Mouse (Mus musculus) CD4-positive, CD25-positive, alpha-beta regulatory T cell, adult 2 months (primary cell): ENCODE results near the gene Gpr39.

ENCODE experiments used
- DNase-seq: peaks from one replicate; pipeline ENCODE4 v3.0.0-alpha.2; 2012; ENCODE audit warnings: low read depth, low spot score

Gene Gpr39

DNA sequence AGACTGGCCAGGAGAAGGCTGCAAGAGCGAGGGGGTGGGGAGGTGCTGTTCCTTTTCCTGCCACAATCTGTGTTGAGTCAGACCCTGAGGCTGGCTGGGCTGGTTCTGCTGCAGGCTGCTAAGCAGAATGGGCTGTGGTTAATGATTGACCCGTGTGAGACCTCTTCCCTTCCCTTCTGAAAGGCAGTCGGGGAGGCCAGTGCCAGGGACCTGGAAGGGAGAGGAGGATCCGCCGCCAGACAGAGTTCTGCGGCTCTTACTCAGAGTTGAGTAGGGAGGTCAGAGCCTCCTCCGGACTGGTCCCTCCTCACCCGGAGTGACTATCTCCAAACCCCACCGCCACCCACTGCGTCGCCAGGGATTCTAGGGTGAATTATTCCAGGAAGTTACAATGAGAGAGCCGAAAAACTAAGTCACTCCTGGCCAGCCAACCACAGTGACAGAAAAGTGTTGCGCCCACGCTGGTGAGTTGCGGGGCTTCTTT is at the start of gene Gpr39:
Gene Gpr39, plus strand, starts transcription at position 206 of the 484 bp plus-strand sequence.
- DNase-seq: no peak

DNA sequence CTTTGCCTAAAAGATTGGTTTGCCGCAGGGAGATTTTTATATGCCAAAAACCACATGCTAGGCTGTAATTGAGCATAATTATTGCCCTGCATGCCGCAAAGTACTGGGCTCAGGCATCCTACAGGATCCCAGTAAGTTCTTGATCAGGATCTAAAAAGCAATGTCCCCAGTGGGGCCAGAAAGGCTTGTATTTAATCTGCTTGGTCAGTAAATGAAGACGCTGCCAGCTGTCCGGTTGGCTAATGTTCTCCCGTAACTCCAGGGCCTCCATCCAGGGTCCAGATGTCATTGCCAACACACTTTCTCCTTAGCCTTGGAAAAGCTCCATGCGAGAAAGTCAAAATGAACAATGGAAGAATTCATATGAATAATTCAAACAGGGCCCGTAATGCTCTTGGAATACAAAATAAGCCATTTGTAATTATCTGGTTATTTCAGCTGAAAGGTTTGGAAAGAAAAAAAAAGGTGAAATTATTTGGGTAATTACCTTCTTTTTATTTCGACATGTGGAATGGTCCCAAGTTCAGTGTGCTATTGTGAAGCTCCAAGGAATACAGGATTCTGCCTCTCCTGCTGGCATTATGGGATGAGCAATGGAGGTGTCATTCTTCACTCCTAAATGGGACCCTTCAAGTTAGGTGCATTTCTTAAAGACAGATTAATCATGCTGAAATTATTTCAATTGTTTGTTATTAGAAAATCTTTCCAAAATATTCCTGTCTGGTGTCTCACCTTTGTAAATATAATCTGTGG is 37.1 kb upstream of the Gpr39 start:
- DNase-seq: no peak

DNA sequence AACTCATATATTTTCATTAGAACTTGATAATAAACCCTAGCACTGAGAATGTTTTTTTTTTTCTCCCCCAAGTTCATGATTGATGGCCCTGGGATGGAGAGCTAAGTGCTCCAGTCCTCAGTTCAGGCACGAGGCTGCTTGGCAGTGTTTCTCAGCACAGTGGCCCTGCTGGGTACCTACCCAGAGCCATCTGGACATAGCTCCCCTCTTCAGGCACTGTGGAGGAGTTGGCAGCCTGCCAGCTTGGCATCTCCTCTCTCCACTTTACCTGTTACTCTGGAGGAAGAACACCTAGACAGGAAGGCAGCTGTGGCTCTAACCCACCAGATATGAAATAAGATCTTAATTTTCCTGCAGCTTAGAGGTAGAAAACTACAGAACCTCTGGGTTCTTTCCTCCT is 33.2 kb upstream of the Gpr39 start:
- no peak for DNase-seq

DNA sequence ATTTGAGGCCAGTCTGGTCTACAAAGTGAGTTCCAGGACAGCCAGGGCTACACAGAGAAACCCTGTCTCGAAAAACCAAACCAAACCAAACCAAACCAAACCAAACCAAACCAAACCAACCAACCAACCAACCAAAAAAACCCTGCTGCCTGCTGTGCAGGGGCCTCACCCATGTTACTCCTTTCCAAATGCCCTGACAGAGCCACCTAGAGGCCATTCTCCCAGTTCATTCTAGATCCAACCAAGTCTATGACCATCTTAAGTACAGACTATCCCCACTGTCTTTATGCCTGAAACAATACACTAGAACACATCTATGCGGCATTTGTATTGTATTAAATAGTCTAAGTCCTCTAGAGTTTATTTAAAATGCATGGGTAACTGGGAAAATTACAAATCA is 30.0 kb upstream of the Gpr39 start:
- DNase-seq: peak; percentile 3

DNA sequence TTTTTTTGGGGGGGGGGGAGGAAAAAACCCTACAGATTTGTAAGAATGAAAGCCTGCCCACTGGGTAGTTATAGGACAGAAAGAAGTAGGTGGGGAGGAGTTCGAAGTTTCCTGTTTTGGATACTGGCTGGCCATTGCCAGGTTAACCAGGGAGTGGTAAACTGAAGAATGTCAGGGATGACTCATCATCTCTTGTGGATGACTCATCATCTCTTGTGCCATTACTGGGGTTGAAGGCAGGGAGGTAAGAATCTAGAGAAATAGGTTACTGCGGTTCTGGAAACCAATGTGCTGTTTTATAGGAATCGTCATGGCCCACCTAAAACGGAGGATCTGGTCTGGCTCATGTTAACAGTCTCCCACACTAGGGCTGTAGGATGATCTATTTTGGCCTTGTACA is 28.8 kb upstream of the Gpr39 start:
- no peak for DNase-seq

DNA sequence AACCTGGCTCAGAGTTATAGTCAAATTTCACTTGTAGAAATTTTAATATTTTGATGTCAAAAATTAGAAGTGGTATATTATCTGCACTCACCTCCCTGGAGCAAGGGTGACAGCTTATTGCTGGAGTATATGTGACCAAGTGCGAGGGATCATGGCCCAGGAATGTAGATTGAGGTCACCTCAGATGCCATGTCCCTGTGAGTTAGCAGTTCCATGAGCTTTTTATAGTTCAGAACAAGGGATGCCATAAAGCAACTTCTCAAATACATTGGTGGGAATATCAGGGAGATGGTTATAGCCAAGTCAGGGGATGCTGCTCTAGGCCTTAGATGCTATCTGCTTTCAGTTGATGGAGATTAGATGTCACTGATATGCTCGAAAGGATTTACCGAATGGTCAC is 27.7 kb upstream of the Gpr39 start:
- DNase-seq: no peak

DNA sequence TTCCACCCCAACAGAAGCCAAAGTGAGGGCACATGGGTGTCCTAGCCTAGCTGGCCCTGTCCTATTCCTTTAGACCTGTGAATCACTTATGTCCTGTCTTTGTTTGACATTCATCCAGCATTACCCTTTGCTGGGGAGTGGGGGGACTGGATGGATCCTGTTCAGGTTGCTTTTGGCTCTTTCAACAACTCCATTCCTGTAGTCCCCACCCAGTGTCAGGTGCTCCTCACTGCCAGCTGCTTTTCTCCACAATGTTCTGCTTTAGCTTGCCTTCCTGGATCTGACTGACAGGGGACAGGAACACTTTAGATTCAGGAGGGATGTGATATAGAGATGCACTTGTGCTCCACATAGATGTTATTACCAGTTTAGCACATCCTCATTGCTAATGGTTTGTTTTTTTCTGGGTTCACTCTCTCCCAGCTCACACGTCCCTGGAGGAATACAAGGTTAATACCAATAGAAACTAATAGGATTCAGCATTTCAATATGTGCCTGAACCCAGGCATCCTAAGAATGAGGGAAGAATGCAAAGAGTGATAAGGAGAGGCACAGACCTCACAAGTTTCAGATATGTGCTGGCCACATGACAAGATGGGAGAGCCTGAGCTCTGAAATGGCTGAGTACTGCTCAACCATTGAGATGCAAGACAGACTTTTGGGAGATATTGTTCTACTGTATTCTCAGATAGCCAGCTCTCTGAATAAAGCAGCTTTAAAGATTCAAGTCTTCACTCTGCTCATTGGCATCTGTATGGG is 23.8 kb upstream of the Gpr39 start:
- no peak for DNase-seq

DNA sequence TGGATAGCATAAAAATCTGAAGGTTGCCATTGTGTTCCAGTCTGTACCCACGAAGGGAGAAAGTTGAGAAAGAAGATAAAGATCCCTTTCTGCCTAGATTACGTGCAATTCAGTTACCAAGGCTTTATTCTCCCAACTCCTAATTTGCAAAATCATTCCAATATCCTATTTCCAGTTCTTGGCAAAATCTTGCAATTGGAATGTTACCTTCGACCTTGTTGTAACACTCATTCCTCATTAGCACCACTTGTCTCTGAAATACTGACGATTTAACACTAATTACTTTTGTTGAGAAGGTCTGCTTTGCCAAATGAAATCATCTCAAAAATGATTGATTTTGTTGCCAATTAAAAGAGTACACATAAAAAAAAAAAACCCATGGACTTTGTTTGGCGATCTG is 19.4 kb upstream of the Gpr39 start:
- DNase-seq: no peak

DNA sequence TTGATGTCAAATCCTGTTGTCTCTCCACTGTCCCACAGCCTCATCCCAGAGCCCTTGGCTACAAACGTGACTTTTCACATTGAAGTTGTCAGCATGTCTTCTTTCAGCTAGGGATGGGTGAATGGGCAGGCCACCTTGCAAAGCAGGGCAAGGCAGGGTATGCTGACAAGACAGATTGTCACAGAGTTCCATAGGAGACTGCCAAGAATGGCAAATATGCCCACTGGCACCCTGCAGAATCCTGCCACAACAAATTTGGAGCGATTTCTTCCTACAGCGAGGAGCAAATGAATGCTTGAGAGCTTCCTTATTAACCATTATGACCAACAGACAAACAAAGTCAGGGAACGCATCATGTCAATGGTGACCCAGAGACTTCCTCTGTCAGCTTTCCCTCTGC is 16.6 kb upstream of the Gpr39 start:
- no peak for DNase-seq

DNA sequence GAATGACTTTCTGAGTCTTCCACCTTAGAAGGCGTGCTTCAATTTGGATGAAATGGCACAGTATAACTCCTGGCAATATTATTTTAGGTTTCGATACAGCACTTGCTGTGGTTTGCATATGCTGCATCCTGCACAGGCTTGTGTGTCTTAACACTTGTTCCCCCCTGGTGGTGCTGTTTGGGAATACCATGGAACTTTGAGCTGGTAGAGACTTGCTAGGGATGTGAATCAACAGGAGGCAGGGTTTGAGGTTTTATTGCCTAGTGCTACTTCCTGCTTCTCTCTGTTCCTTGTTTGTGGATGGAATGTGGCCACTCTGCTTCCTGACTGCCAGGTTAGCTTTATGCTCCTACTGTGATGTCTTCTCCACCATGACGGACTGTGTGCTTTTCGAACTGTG is 15.9 kb upstream of the Gpr39 start:
- DNase-seq: no peak

DNA sequence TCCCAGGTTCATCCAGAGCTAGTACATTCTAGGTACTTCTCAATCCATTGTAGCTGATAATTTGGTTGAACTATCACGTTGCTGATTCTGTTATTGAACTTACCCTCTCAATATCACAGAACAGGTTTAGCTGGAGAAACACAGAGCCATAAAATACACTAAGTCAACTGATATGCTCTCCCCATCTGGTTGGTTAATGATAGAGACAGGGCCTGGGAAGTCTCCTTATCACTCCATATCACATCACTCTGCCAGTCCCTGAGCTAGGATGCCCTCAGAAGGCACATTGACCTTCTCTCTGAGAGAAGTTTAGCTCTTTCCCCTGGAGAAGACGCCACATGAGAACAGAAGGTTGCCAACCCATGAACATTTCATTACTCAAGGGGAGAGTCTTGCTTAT is 14.7 kb upstream of the Gpr39 start:
- no peak for DNase-seq

DNA sequence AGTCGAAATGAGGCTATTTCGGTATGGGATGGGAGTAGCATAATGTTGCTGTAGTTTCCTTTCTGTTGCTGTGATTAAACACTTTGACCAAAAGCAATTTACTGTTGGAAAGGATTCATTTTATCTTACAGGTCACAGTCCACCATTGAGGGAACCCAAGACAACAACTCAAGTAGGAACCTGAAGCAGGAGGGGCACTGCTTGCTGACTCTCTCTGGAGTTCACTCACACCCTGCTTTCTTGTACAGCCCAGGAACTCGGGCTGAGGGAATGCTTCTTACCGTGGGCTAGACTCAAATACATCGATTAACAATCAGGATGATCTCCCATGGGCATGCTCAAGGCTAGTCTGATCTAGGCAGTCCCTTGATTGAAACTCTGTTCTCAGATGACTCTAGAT is 14.1 kb upstream of the Gpr39 start:
- no peak for DNase-seq

DNA sequence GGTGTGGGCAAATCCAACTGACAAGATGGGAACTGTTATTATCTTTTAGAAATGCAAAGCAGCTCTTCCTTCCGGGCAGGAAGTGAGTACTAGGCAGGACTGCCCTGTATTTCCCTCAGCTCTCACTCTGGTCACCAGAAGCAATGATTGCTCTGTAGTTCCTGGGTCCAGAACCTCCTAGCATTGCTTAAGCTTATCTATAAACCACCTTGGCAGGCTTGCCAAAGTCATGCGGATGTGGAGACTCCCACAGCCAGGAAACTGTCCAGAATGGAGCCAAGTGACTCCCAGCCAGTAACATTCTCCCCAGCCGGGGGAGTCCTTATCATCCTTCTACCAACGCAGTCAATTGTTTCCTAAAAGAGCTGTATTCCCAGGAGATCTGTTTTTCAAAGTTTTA is 13.7 kb upstream of the Gpr39 start:
- no peak for DNase-seq

DNA sequence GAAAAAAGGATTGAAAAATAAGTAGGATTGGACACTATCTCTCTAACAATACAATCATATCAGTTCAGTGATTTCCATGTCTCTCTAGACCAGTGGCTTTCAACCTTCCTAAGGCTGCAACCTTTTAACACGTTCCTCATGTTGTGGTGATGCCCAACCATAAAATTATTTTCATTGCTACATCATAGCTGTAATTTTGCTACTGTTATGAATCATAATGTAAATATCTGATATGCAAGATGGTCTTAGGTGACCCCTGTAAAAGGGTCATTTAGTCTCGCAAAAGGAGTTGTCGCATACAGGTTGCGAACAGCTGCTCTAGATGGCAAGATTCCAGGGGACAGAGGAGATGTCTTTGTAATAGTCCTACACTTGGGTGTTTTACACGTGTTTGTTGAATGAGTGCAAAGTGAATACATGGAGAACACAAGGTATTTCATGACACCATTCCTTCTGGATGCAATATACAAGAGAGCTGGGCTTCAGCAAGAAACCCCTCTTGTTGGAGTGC is 11.6 kb upstream of the Gpr39 start:
- no peak for DNase-seq

DNA sequence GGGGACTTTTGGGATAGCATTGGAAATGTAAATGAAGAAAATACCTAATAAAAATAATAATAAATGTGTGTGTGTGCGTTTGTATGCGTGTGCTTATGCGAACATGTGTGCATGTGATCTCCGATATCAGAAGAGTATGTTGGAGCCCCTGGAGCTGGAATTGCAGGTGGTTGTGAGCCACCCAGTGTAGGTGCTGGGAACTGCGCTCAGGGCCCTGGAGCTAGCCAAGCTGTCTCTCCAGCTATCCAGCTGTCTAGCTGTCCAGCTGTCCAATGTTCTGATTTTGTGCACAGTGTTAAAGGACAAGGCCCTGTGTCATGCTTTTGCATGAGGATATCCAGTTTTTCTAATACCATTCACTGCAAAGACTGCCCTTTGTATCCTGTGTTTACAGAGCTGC is 7.8 kb upstream of the Gpr39 start:
- DNase-seq: no peak

DNA sequence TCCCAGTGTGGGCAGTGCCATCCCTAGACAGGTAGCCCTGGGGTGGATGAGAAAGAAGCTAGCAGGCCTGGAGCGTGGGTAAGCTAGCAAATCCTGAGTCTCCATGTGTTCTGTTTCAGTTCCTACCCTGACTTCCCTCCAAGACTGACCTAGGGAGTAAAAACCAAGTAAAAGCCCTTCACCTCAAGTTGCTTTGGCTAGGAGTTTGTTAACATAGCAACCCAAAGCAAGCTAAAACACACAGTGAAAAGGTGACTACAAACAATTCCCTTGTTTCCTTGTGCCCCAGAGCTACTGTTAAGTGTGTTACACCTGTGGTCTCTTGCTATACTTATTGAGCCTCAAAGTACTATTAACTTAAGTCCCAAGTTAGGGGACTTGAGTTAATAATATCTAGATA is 1.6 kb upstream of the Gpr39 start:
- no peak for DNase-seq

DNA sequence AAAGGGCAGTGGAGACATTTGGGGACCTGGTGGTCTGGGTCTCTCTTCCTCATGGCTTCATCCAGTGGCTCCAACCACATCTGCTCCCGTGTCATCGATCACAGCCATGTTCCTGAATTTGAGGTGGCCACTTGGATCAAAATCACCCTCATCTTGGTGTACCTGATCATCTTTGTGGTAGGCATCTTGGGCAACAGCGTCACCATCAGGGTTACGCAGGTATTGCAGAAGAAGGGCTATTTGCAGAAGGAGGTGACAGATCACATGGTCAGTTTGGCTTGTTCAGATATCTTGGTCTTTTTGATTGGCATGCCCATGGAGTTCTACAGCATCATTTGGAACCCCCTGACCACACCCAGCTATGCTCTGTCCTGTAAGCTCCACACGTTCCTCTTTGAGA is 491 bp downstream of the Gpr39 start:
- DNase-seq: no peak

DNA sequence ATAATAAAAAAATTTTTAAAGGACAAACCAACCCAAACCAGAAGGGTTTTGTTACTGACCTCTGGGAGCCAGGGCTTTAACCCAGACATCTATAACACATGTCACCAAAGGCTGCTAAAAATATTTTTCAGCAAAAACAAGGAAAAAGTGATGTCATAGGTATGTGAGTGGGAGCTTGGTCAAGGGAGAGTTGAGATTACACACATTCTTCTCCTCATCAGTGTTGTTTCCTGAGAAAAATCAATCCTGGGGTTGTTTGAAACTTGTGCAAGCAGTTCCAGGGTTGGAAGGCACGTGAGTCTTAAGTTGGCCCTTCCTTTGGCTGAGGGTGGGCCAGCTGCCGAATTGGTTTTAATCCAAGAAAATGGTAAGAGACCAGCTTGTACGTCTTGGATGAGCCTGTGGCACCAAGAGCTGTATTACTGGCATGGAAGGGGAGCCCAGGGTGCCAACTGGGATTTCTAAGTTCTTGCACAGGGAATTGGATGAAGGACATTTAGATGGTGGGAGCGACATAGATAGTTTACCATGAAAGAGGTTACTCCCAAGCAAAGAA is 2.8 kb downstream of the Gpr39 start:
- DNase-seq: no peak

DNA sequence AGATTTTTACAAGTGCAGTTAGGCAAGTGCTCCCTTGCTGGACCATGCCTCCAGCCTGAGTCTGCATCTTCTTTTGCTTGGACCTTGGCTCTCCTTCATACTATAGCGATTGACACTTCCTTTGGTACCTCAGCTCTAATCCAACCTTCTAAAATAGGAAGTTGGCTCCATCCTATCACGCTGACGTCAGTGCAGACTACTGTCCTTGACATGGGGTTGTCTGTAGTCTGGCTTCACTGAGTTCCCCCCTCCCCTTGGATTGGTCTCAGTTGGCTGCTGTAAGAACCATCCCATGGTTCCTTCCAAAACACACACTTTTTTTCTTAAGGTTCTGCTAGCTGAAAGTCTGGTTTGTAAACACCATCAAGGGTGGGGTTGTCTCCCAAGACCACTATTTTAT is 7.6 kb downstream of the Gpr39 start:
- DNase-seq: no peak

DNA sequence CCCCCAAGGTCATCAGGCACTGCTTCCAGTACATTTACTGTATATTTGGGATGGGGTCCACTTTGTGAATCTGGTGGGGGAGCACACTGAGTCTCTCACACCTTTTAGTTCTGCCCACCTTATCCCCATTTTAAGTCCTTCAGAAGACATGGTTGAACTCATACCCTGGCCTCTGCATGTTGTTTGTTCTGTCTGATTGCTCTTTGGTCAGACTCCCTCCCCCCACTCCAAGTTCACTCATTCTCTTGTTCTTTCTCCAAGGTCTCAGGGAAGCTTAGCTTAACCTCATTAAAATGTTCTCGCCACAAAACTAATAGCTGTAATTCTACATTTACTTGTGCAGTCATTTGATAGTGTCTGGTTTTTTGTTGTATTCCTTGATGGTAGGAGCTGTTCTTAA is 8.5 kb downstream of the Gpr39 start:
- no peak for DNase-seq

DNA sequence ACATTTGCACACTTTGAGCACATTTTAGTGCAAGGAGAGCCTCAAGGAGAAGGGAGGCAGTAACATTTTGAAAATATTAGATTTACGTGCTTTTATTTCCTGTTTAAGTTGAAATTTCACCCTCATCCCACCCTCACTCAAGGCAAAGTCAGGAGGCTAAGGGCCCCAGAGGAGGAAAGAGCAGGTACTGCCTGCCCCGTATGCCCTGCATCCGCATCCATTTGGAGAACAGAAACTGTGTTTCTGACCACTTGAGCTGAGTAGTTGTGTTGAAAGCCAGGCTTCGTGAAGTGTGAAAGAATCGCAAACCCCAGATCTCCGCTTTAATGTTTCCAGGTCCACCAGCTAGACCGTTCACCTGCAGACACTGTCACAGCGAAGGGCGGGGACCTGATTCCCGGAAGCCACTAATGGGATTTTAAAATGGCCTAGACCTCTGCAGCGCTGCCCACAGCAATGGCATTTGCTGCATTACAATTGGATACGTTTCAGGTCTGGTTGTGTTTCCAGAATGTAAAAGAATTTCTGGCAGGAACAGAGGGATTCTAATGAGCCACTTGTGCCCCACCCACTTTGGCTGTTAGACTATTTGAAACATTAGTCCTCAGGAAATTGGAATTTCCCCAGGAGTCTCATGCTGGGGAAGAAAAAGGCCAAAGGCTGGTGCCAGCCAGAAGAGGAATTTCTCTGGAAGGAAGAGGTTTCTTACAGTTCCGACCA is 11.1 kb downstream of the Gpr39 start:
- DNase-seq: no peak

DNA sequence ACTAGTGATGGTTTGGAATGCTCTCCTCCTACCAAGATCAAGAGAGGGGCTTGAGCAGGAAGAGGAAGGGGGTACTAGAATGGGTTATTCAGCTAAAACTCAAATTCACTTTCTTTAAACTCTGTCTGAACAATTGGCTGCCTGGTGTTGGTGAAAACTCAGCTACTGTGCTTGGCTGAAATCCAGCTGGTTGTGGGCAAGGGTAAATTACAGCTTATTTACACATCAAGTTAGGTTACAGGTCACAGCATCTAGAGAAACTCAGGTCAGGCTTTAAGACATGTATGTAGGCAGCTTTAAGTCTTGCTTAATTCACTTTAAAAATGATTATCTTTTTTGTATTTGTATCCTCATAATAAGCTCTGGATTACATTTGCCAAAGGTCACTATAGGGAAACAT is 16.7 kb downstream of the Gpr39 start:
- DNase-seq: no peak
